Mouse (Mus musculus): ENCODE data around the gene Tm4sf19.
"Not testable (repeated sequence)": the region's sequence is repeated elsewhere in the genome, so short reads cannot be mapped to it uniquely, and the experiment has no call there.

GRCm38 (mm10) chr16:32444615-32445014 lies 44.3 kb downstream of the Tm4sf19 start:
- TF ChIP-seq FLI1 (IDR thresholded peaks at IDR 0.05; ENCODE audit: low read length); GATA1 (IDR thresholded peaks at IDR 0.05; ENCODE audit: borderline replicate concordance, low read length): not testable (repeated sequence)

Measured in megakaryocyte, embryonic 14.5 days (primary cell).